Mouse (Mus musculus) bone marrow, adult 2 months (tissue): ENCODE data around the gene Klrd1.

Experiments
- CTCF ChIP-seq: fragments of 200-500 bp; IDR thresholded peaks from 2 replicates; pipeline ENCODE4 v1.5.1; 2011; ENCODE audit warnings: low read length, control low read depth; ENCODE audit not compliant: control insufficient read depth, insufficient read depth
- POLR2A ChIP-seq: fragments of 200-500 bp; IDR thresholded peaks from 2 replicates; pipeline ENCODE4 v1.6.1; 2011; ENCODE audit warnings: low read depth, mild to moderate bottlenecking, control low read depth, low read length, borderline replicate concordance; ENCODE audit not compliant: control insufficient read depth

- TF ChIP-seq CTCF (no peak), POLR2A (no peak)
Observed at GRCm38 (mm10) chr6:129583014-129583413, 8.6 kb upstream of the Klrd1 start.
